Mouse (Mus musculus) liver, postnatal 0 days (tissue): ENCODE measurements around the gene Map3k7cl.

Experiments used
- CTCF ChIP-seq: sonication (generic); IDR thresholded peaks from 2 replicates; pipeline ENCODE4 v1.5.1; 2016; ENCODE audit warnings: antibody characterized with exemption, low read depth
- EP300 ChIP-seq: IDR thresholded peaks from 2 replicates; pipeline ENCODE4 v1.6.1; 2016; ENCODE audit warnings: antibody characterized with exemption, low read depth, mild to moderate bottlenecking

DNA sequence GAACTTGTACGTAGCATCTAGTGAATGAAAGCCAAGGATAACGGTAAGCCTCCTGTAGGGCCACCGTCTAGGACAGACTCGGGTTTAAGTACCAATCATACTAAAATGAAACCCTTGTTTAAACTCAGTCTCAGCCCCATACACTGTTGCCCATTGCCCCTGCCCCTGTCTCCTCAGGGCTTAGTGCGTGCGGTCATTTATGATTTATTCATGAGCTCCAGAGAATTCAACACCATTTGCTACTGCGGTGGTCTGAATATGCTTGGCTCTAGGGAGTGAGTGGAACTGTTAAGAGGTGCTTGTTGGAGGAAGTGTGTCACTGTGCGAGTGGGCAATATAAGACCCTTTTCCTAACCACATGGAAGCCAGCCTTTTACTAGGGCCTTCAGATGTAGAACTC, 34.7 kb downstream of the Map3k7cl start:
- TF ChIP-seq CTCF: no peak
- TF ChIP-seq EP300: no peak
